Mouse (Mus musculus): ENCODE measurements around the gene Scn8a. TPM values are rescaled to one million over a fixed set of nuclear protein-coding genes. Genes with fewer than 3 reads are reported as not detected.
A peak's percentile ranks its signal among the peaks of the same experiment; 100 is the strongest.

Scn8a gene
- polyA plus RNA-seq, 1 experiment from 2014 or later, result 0.59 TPM

GRCm38 (mm10) chr15:101051869-101052268, 182.2 kb downstream of the Scn8a start:
- Histone ChIP-seq H3K27ac (ENCODE audit: low read depth, low read length) (no peak overlapping the region), H3K9ac (ENCODE audit: low read depth, low read length) (no peak overlapping the region), H3K36me3 (ENCODE audit: control insufficient read depth, insufficient read depth) (peaks cover 3% of the 10 kb centered on the region; the same call in 1 of the 2 replicates), H3K4me2 (replicated peaks; ENCODE audit: low read depth) (no peak overlapping the region), H3K27me3 (replicated peaks; ENCODE audit: control insufficient read depth, insufficient read depth, low read length) (peaks cover 66% of the 10 kb centered on the region), H3K4me3 (ENCODE audit: low read depth, low read length) (no peak overlapping the region), H3K9me3 (ENCODE audit: control insufficient read depth) (no peaks in the 10 kb centered on the region), H3K4me1 (replicated peaks; ENCODE audit: control insufficient read depth, insufficient read depth, low read length) (0 out of 2 replicates have a peak, but pooled peaks cover 2% of the 10 kb centered on the region)
- no peak for TF ChIP-seq CTCF (IDR thresholded peaks at IDR 0.05; ENCODE audit: low read depth)
- no peak for ATAC-seq
- 82% methylated on average over 10 of the region's 10 CpGs for WGBS

- H3K27ac ChIP-seq (ENCODE audit: low read depth, low read length), result no peak overlapping the region
- H3K4me3 ChIP-seq (ENCODE audit: low read depth, low read length), result peak overlapping the region; percentile 26
- peak overlapping the region; percentile 63 for H3K4me2 ChIP-seq (replicated peaks; ENCODE audit: low read depth)
- TF ChIP-seq CTCF (IDR thresholded peaks at IDR 0.05; ENCODE audit: low read depth), result no peak
- no peak for ATAC-seq
- H3K9me3 ChIP-seq (ENCODE audit: control insufficient read depth), result no peaks in the 10 kb centered on the region
- peaks cover 3% of the 10 kb centered on the region; the same call in 1 of the 2 replicates for H3K36me3 ChIP-seq (ENCODE audit: control insufficient read depth, insufficient read depth)
- no peaks in the 10 kb centered on the region for H3K4me1 ChIP-seq (replicated peaks; ENCODE audit: control insufficient read depth, insufficient read depth, low read length)
- WGBS, result 49% methylated on average over 114 of the region's 120 CpGs
- peaks cover 57% of the 10 kb centered on the region for H3K27me3 ChIP-seq (replicated peaks; ENCODE audit: control insufficient read depth, insufficient read depth, low read length)
- H3K9ac ChIP-seq (ENCODE audit: low read depth, low read length), result peak overlapping the region; percentile 26
Observed at GRCm38 (mm10) chr15:101052560-101053501, 183.2 kb downstream of the Scn8a start.

GRCm38 (mm10) chr15:101053832-101054459, 184.3 kb downstream of the Scn8a start:
- Histone ChIP-seq H3K27me3 (replicated peaks; ENCODE audit: control insufficient read depth, insufficient read depth, low read length) (peaks cover 46% of the 10 kb centered on the region), H3K4me2 (replicated peaks; ENCODE audit: low read depth) (peak overlapping the region; percentile 63), H3K4me1 (replicated peaks; ENCODE audit: control insufficient read depth, insufficient read depth, low read length) (no peaks in the 10 kb centered on the region), H3K9ac (ENCODE audit: low read depth, low read length) (peak overlapping the region; percentile 26), H3K9me3 (ENCODE audit: control insufficient read depth) (no peaks in the 10 kb centered on the region), H3K36me3 (ENCODE audit: control insufficient read depth, insufficient read depth) (peaks cover 3% of the 10 kb centered on the region; the same call in 1 of the 2 replicates), H3K4me3 (ENCODE audit: low read depth, low read length) (peak overlapping the region; percentile 26; the same call in 1 of the 2 replicates), H3K27ac (ENCODE audit: low read depth, low read length) (no peak overlapping the region)
- TF ChIP-seq CTCF (IDR thresholded peaks at IDR 0.05; ENCODE audit: low read depth), result no peak
- 48% methylated on average over 54 of the region's 65 CpGs for WGBS
- no peak for ATAC-seq

GRCm38 (mm10) chr15:101054541-101054940, 184.9 kb downstream of the Scn8a start:
- ATAC-seq, result no peak
- WGBS, result 87% methylated on average over 10 of the region's 10 CpGs
- no peak overlapping the region for H3K27ac ChIP-seq (ENCODE audit: low read depth, low read length)

GRCm38 (mm10) chr15:101056225-101056624, 186.6 kb downstream of the Scn8a start:
- Histone ChIP-seq H3K9ac (ENCODE audit: low read depth, low read length) (no peak overlapping the region), H3K4me2 (replicated peaks; ENCODE audit: low read depth) (no peak overlapping the region), H3K36me3 (ENCODE audit: control insufficient read depth, insufficient read depth) (peaks cover 3% of the 10 kb centered on the region; the same call in 1 of the 2 replicates), H3K27ac (ENCODE audit: low read depth, low read length) (no peak overlapping the region), H3K9me3 (ENCODE audit: control insufficient read depth) (no peaks in the 10 kb centered on the region), H3K4me3 (ENCODE audit: low read depth, low read length) (no peak overlapping the region), H3K27me3 (replicated peaks; ENCODE audit: control insufficient read depth, insufficient read depth, low read length) (peaks cover 46% of the 10 kb centered on the region), H3K4me1 (replicated peaks; ENCODE audit: control insufficient read depth, insufficient read depth, low read length) (no peaks in the 10 kb centered on the region)
- 42% methylated on average over 10 of the region's 10 CpGs for WGBS
- ATAC-seq, result no peak; the same call in 1 of the 2 replicates
- TF ChIP-seq CTCF (IDR thresholded peaks at IDR 0.05; ENCODE audit: low read depth), result peak; percentile 84

More at GRCm38 (mm10) chr15:101054541-101054940, 184.9 kb downstream of the Scn8a start:
- no peak overlapping the region for H3K9ac ChIP-seq (ENCODE audit: low read depth, low read length)
- no peak overlapping the region for H3K4me2 ChIP-seq (replicated peaks; ENCODE audit: low read depth)
- peaks cover 46% of the 10 kb centered on the region for H3K27me3 ChIP-seq (replicated peaks; ENCODE audit: control insufficient read depth, insufficient read depth, low read length)
- no peaks in the 10 kb centered on the region for H3K4me1 ChIP-seq (replicated peaks; ENCODE audit: control insufficient read depth, insufficient read depth, low read length)
- H3K36me3 ChIP-seq (ENCODE audit: control insufficient read depth, insufficient read depth), result peaks cover 3% of the 10 kb centered on the region; the same call in 1 of the 2 replicates
- H3K9me3 ChIP-seq (ENCODE audit: control insufficient read depth), result no peaks in the 10 kb centered on the region
- no peak overlapping the region for H3K4me3 ChIP-seq (ENCODE audit: low read depth, low read length)
- TF ChIP-seq CTCF (IDR thresholded peaks at IDR 0.05; ENCODE audit: low read depth), result no peak
